Mouse (Mus musculus): ENCODE data around the gene Cdan1. TPM values are rescaled to one million over a fixed set of nuclear protein-coding genes. Genes with fewer than 3 reads are reported as not detected.

Gene Cdan1
- polyA plus RNA-seq, 1 experiment = 19.7 TPM

GRCm38 (mm10) chr2:120723621-120724020, 126.3 kb downstream of the Cdan1 start:
- H3K4me3 ChIP-seq (ENCODE audit: low read depth, low read length) = no peak overlapping the region
- TF ChIP-seq CTCF (IDR thresholded peaks at IDR 0.05; ENCODE audit: low read depth, low read length) (no peak), POLR2A (IDR thresholded peaks at IDR 0.05; ENCODE audit: insufficient read depth, low read length) (no peak), EP300 (IDR thresholded peaks at IDR 0.05; ENCODE audit: insufficient read depth, low read depth, low read length) (no peak)
- no peaks in the 10 kb centered on the region for H3K4me1 ChIP-seq (ENCODE audit: control insufficient read depth, insufficient read depth, low read length)
- H3K27ac ChIP-seq (ENCODE audit: insufficient read depth, low read length) = no peak overlapping the region
- H3K9ac ChIP-seq (ENCODE audit: low read depth, poor library complexity, severe bottlenecking) = no peak overlapping the region
- no peaks in the 10 kb centered on the region for H3K9me3 ChIP-seq (replicated peaks; ENCODE audit: control insufficient read depth, insufficient read depth, low read length, poor library complexity, severe bottlenecking)
- peaks cover 64% of the 10 kb centered on the region for H3K36me3 ChIP-seq (ENCODE audit: control insufficient read depth, insufficient read depth, low read length, poor library complexity, severe bottlenecking)
- H3K27me3 ChIP-seq (ENCODE audit: control insufficient read depth, insufficient read depth, low read length, poor library complexity, severe bottlenecking) = no peaks in the 10 kb centered on the region

- H3K4me3 ChIP-seq (ENCODE audit: low read depth, low read length) = no peak overlapping the region
- H3K27ac ChIP-seq (ENCODE audit: insufficient read depth, low read length) = no peak overlapping the region
- H3K9ac ChIP-seq (ENCODE audit: low read depth, poor library complexity, severe bottlenecking) = no peak overlapping the region
- H3K4me1 ChIP-seq (ENCODE audit: control insufficient read depth, insufficient read depth, low read length) = no peaks in the 10 kb centered on the region
- TF ChIP-seq POLR2A (IDR thresholded peaks at IDR 0.05; ENCODE audit: insufficient read depth, low read length) (no peak), EP300 (IDR thresholded peaks at IDR 0.05; ENCODE audit: insufficient read depth, low read depth, low read length) (no peak), CTCF (IDR thresholded peaks at IDR 0.05; ENCODE audit: low read depth, low read length) (no peak)
- H3K36me3 ChIP-seq (ENCODE audit: control insufficient read depth, insufficient read depth, low read length, poor library complexity, severe bottlenecking) = peaks cover 71% of the 10 kb centered on the region
- no peaks in the 10 kb centered on the region for H3K27me3 ChIP-seq (ENCODE audit: control insufficient read depth, insufficient read depth, low read length, poor library complexity, severe bottlenecking)
- H3K9me3 ChIP-seq (replicated peaks; ENCODE audit: control insufficient read depth, insufficient read depth, low read length, poor library complexity, severe bottlenecking) = no peaks in the 10 kb centered on the region
These were observed 127.4 kb downstream of the Cdan1 start for GRCm38 (mm10) chr2:120722491-120722890.

- no peak overlapping the region for H3K9ac ChIP-seq (ENCODE audit: low read depth, poor library complexity, severe bottlenecking)
- H3K4me3 ChIP-seq (ENCODE audit: low read depth, low read length) = no peak overlapping the region
- no peaks in the 10 kb centered on the region for H3K9me3 ChIP-seq (replicated peaks; ENCODE audit: control insufficient read depth, insufficient read depth, low read length, poor library complexity, severe bottlenecking)
- H3K27me3 ChIP-seq (ENCODE audit: control insufficient read depth, insufficient read depth, low read length, poor library complexity, severe bottlenecking) = no peaks in the 10 kb centered on the region
- H3K27ac ChIP-seq (ENCODE audit: insufficient read depth, low read length) = no peak overlapping the region
- no peaks in the 10 kb centered on the region for H3K4me1 ChIP-seq (ENCODE audit: control insufficient read depth, insufficient read depth, low read length)
- TF ChIP-seq CTCF (IDR thresholded peaks at IDR 0.05; ENCODE audit: low read depth, low read length) (no peak), POLR2A (IDR thresholded peaks at IDR 0.05; ENCODE audit: insufficient read depth, low read length) (no peak), EP300 (IDR thresholded peaks at IDR 0.05; ENCODE audit: insufficient read depth, low read depth, low read length) (no peak)
- H3K36me3 ChIP-seq (ENCODE audit: control insufficient read depth, insufficient read depth, low read length, poor library complexity, severe bottlenecking) = peaks cover 67% of the 10 kb centered on the region
These were observed 128.0 kb downstream of the Cdan1 start for GRCm38 (mm10) chr2:120721911-120722310.

GRCm38 (mm10) chr2:120720821-120721220, 129.1 kb downstream of the Cdan1 start:
- peaks cover 59% of the 10 kb centered on the region for H3K36me3 ChIP-seq (ENCODE audit: control insufficient read depth, insufficient read depth, low read length, poor library complexity, severe bottlenecking)
- no peaks in the 10 kb centered on the region for H3K27me3 ChIP-seq (ENCODE audit: control insufficient read depth, insufficient read depth, low read length, poor library complexity, severe bottlenecking)
- H3K27ac ChIP-seq (ENCODE audit: insufficient read depth, low read length) = no peak overlapping the region
- no peak overlapping the region for H3K9ac ChIP-seq (ENCODE audit: low read depth, poor library complexity, severe bottlenecking)
- no peaks in the 10 kb centered on the region for H3K4me1 ChIP-seq (ENCODE audit: control insufficient read depth, insufficient read depth, low read length)
- TF ChIP-seq POLR2A (IDR thresholded peaks at IDR 0.05; ENCODE audit: insufficient read depth, low read length) (no peak), EP300 (IDR thresholded peaks at IDR 0.05; ENCODE audit: insufficient read depth, low read depth, low read length) (no peak), CTCF (IDR thresholded peaks at IDR 0.05; ENCODE audit: low read depth, low read length) (no peak)
- no peak overlapping the region for H3K4me3 ChIP-seq (ENCODE audit: low read depth, low read length)
- no peaks in the 10 kb centered on the region for H3K9me3 ChIP-seq (replicated peaks; ENCODE audit: control insufficient read depth, insufficient read depth, low read length, poor library complexity, severe bottlenecking)

GRCm38 (mm10) chr2:120718496-120718895, 131.4 kb downstream of the Cdan1 start:
- H3K27ac ChIP-seq (ENCODE audit: insufficient read depth, low read length) = no peak overlapping the region
- H3K36me3 ChIP-seq (ENCODE audit: control insufficient read depth, insufficient read depth, low read length, poor library complexity, severe bottlenecking) = peaks cover 39% of the 10 kb centered on the region
- no peaks in the 10 kb centered on the region for H3K9me3 ChIP-seq (replicated peaks; ENCODE audit: control insufficient read depth, insufficient read depth, low read length, poor library complexity, severe bottlenecking)
- H3K9ac ChIP-seq (ENCODE audit: low read depth, poor library complexity, severe bottlenecking) = no peak overlapping the region
- TF ChIP-seq EP300 (IDR thresholded peaks at IDR 0.05; ENCODE audit: insufficient read depth, low read depth, low read length) = no peak
- H3K4me3 ChIP-seq (ENCODE audit: low read depth, low read length) = no peak overlapping the region
- no peaks in the 10 kb centered on the region for H3K4me1 ChIP-seq (ENCODE audit: control insufficient read depth, insufficient read depth, low read length)
- H3K27me3 ChIP-seq (ENCODE audit: control insufficient read depth, insufficient read depth, low read length, poor library complexity, severe bottlenecking) = no peaks in the 10 kb centered on the region

GRCm38 (mm10) chr2:120713441-120713840, 136.5 kb downstream of the Cdan1 start:
- H3K9me3 ChIP-seq (replicated peaks; ENCODE audit: control insufficient read depth, insufficient read depth, low read length, poor library complexity, severe bottlenecking) = no peaks in the 10 kb centered on the region
- H3K27ac ChIP-seq (ENCODE audit: insufficient read depth, low read length) = no peak overlapping the region
- no peaks in the 10 kb centered on the region for H3K27me3 ChIP-seq (ENCODE audit: control insufficient read depth, insufficient read depth, low read length, poor library complexity, severe bottlenecking)
- H3K4me1 ChIP-seq (ENCODE audit: control insufficient read depth, insufficient read depth, low read length) = no peaks in the 10 kb centered on the region
- no peak overlapping the region for H3K9ac ChIP-seq (ENCODE audit: low read depth, poor library complexity, severe bottlenecking)
- TF ChIP-seq CTCF (IDR thresholded peaks at IDR 0.05; ENCODE audit: low read depth, low read length) = no peak
- no peak for TF ChIP-seq POLR2A (IDR thresholded peaks at IDR 0.05; ENCODE audit: insufficient read depth, low read length)
- TF ChIP-seq EP300 (IDR thresholded peaks at IDR 0.05; ENCODE audit: insufficient read depth, low read depth, low read length) = no peak
- H3K36me3 ChIP-seq (ENCODE audit: control insufficient read depth, insufficient read depth, low read length, poor library complexity, severe bottlenecking) = peaks cover 16% of the 10 kb centered on the region
- H3K4me3 ChIP-seq (ENCODE audit: low read depth, low read length) = no peak overlapping the region
